Mouse (Mus musculus) erythroblast, embryonic 14.5 days (primary cell): ENCODE measurements around the gene Akt1.

Experiments used
- GATA1 ChIP-seq: IDR thresholded peaks from 2 replicates; pipeline ENCODE4 v1.6.1; 2012; ENCODE audit warnings: low read length, inconsistent platforms, mixed read lengths
- TAL1 ChIP-seq: IDR thresholded peaks from 3 replicates; pipeline ENCODE4 v1.6.1; 2012; ENCODE audit warnings: low read length, inconsistent platforms, mixed read lengths

DNA sequence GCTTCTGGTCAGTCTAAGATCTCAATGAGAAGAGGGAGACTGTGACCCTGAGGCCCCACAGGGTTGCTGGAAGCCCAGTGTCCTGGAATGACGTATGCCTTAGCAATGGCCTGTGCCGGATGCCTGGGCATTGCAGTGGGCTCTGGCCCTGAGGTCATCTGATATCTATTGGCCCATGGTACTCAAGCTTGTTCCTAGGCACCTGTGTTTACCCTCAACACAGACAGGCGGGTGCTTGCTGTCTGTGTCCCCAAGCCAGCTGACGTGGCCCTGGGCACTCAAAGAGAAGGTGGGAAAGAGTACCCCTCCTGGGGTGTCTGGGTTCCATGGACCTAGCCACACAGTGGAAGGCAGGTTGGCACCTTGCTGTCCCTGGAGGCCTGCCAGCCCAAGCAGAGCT, 49.0 kb downstream of the Akt1 start:
- TF ChIP-seq GATA1 (no peak), TAL1 (no peak)
